Mouse (Mus musculus): ENCODE measurements around the gene Dmrt1. TPM values are rescaled to one million over a fixed set of nuclear protein-coding genes. Genes with fewer than 3 reads are reported as not detected.

The Dmrt1 gene
- total and polyA plus RNA-seq, 3 experiments, result 0.30 to 0.50 TPM; not detected in 1

DNA sequence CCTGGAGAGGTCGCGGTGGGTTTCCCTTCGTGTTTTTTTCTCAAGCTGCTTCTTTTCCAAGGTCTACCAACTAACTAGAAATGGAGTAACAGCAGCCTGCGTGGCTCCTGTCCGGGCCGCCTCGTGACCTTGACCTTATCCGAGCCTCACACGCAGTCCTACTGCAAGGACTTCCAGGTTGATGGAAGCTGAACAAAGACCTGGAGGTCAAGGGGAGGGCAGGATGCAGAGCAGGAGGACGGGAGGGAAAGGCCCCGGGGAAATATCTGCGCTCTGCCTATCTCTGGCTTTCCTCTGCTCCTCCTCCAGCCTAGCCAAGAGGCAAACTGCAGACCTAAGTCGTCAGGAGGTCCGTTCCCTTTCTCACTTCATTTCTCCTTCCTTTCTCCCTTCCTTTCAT, 18.9 kb upstream of the Dmrt1 start:
- H3K9me3 ChIP-seq (replicated peaks; ENCODE audit: low read length), result no peaks in the 10 kb centered on the region
- dilution Hi-C loops (cut with MboI; ENCODE audit: extremely low pct_ligation_motif_present, extremely low pct_unique_long_range_greater_than_20kb, low sequenced_read_pairs) (no loop called here), in situ Hi-C loops (cut with MboI; ENCODE audit: low pct_ligation_motif_present, low pct_unique_long_range_greater_than_20kb, low sequenced_read_pairs) (no loop called here)

DNA sequence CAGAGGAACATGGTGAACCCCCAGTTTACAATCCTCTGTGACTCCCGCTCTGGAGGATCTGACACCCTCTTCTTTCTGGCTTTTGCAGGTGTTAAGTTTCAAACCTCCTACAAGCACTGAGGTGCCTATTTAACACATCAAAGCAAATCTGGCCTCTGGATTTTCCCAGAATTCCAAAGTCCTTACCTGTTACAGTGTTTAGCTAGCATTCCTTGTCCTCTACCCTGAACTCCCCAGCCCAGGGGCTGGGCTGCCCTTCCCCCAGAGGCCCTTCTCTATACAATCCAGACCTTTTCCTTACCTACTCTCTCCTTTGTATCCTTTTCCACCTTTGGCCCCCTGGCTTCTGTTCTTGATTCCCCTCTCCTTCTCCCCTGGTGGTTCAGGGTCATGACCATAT, 18.1 kb upstream of the Dmrt1 start:
- no peak overlapping the region for H3K27ac ChIP-seq (ENCODE audit: insufficient read depth, low read depth)
- dilution Hi-C loops (cut with MboI; ENCODE audit: extremely low pct_ligation_motif_present, extremely low pct_unique_long_range_greater_than_20kb, low sequenced_read_pairs), result no loop called here
- H3K27me3 ChIP-seq (replicated peaks), result no peaks in the 10 kb centered on the region
- no peak overlapping the region for H3K4me2 ChIP-seq (ENCODE audit: insufficient read depth, low read depth, poor library complexity, severe bottlenecking)
- no peaks in the 10 kb centered on the region for H3K79me2 ChIP-seq (replicated peaks; ENCODE audit: control insufficient read depth, extremely low read depth, insufficient read depth, poor library complexity, severe bottlenecking)
- peaks cover 0 to 7% of the 10 kb centered on the region in 2 experiments; a peak in 1 of 4 replicates for H3K4me1 ChIP-seq (ENCODE audit: control insufficient read depth in 1 of 2, insufficient read depth in 2 of 2)
- DNase-seq (ENCODE audit: extremely low read depth), result no peak
- no peak overlapping the region for H3K9ac ChIP-seq (ENCODE audit: insufficient read depth, low read depth)
- H3K36me3 ChIP-seq (replicated peaks in 1 of 2; ENCODE audit: control insufficient read depth in 1 of 2, insufficient read depth in 1 of 2, low read length in 1 of 2), result no peaks in the 10 kb centered on the region
- H3K9me3 ChIP-seq (replicated peaks; ENCODE audit: low read length), result no peaks in the 10 kb centered on the region
- TF ChIP-seq USF2 (conservative IDR thresholded peaks at IDR 0.05; ENCODE audit: low read depth, low read length) (no peak), CHD2 (IDR thresholded peaks at IDR 0.05; ENCODE audit: low read length) (no peak), NELFE (IDR thresholded peaks at IDR 0.05; ENCODE audit: low read depth, low read length) (no peak)
- in situ Hi-C loops (cut with MboI; ENCODE audit: low pct_ligation_motif_present, low pct_unique_long_range_greater_than_20kb, low sequenced_read_pairs), result no loop called here
- no peak overlapping the region for H3K4me3 ChIP-seq (replicated peaks in 1 of 3; ENCODE audit: low read depth in 2 of 3, low read length in 2 of 3, poor library complexity in 1 of 3)

More for the DNA sequence above, 18.9 kb upstream of the Dmrt1 start:
- no peaks in the 10 kb centered on the region for H3K36me3 ChIP-seq (replicated peaks in 1 of 2; ENCODE audit: control insufficient read depth in 1 of 2, insufficient read depth in 1 of 2, low read length in 1 of 2)
- no peak overlapping the region for H3K4me2 ChIP-seq (ENCODE audit: insufficient read depth, low read depth, poor library complexity, severe bottlenecking)
- no peaks in the 10 kb centered on the region for H3K27me3 ChIP-seq (replicated peaks)
- TF ChIP-seq CHD1 (IDR thresholded peaks at IDR 0.05; ENCODE audit: low read depth, low read length), result no peak
- no peak for TF ChIP-seq KAT2A (IDR thresholded peaks at IDR 0.05; ENCODE audit: insufficient replicate concordance, low read length)
- TF ChIP-seq NRF1 (IDR thresholded peaks at IDR 0.05; ENCODE audit: low read depth, low read length), result no peak
- TF ChIP-seq POLR2A (IDR thresholded peaks at IDR 0.05; ENCODE audit: low read depth, low read length), result no peak
- no peak for TF ChIP-seq JUN (IDR thresholded peaks at IDR 0.05; ENCODE audit: insufficient read depth, low read depth, low read length)
- TF ChIP-seq UBTF (IDR thresholded peaks at IDR 0.05; ENCODE audit: low read depth, low read length), result no peak
- no peak for TF ChIP-seq ZMIZ1 (IDR thresholded peaks at IDR 0.05; ENCODE audit: low read depth, low read length)
- no peak for TF ChIP-seq RCOR1 (conservative IDR thresholded peaks at IDR 0.05; ENCODE audit: low read depth, low read length)
- no peak for TF ChIP-seq TBP (conservative IDR thresholded peaks at IDR 0.05; ENCODE audit: low read depth, low read length)
- no peak for TF ChIP-seq NELFE (IDR thresholded peaks at IDR 0.05; ENCODE audit: low read depth, low read length)
- no peak for TF ChIP-seq JUND (conservative IDR thresholded peaks at IDR 0.05; ENCODE audit: low read depth, low read length)
- no peak for TF ChIP-seq MAX (IDR thresholded peaks at IDR 0.05; ENCODE audit: low read length)
- TF ChIP-seq CTCF (conservative IDR thresholded peaks at IDR 0.05 in 1 of 2, IDR thresholded peaks at IDR 0.05 in 1 of 2; ENCODE audit: low read depth in 2 of 2, low read length in 2 of 2), result no peak
- TF ChIP-seq POLR2AphosphoS2 (IDR thresholded peaks at IDR 0.05; ENCODE audit: low read depth, low read length), result no peak
- H3K79me2 ChIP-seq (replicated peaks; ENCODE audit: control insufficient read depth, extremely low read depth, insufficient read depth, poor library complexity, severe bottlenecking), result no peaks in the 10 kb centered on the region
- no peak overlapping the region for H3K4me3 ChIP-seq (replicated peaks in 1 of 3; ENCODE audit: low read depth in 2 of 3, low read length in 2 of 3, poor library complexity in 1 of 3)
- no peak for DNase-seq (ENCODE audit: extremely low read depth)
- no peak overlapping the region for H3K27ac ChIP-seq (ENCODE audit: insufficient read depth, low read depth)
- peaks cover 0 to 7% of the 10 kb centered on the region in 2 experiments; a peak in 1 of 4 replicates for H3K4me1 ChIP-seq (ENCODE audit: control insufficient read depth in 1 of 2, insufficient read depth in 2 of 2)
- no peak overlapping the region for H3K9ac ChIP-seq (ENCODE audit: insufficient read depth, low read depth)
